Mouse (Mus musculus) adrenal gland, adult 8-10 months (tissue): ENCODE measurements around the gene Tmprss13. TPM values are rescaled to one million over a fixed set of nuclear protein-coding genes. Genes with fewer than 3 reads are reported as not detected.

ENCODE experiments used
- DNase-seq: peaks from one replicate; pipeline ENCODE4 v3.0.0; 2022
- total RNA-seq, 4 experiments: library from RNA; stranded (reverse); gene quantifications; 2 replicates each; pipeline ENCODE4 v1.2.4; 2022

Tmprss13 gene
- total RNA-seq, 4 experiments from 2014 or later: 0.18 to 0.87 (median 0.52) TPM

GRCm38 (mm10) chr9:45383883-45384282 is 65.0 kb downstream of the Tmprss13 start:
- DNase-seq: no peak

DNA sequence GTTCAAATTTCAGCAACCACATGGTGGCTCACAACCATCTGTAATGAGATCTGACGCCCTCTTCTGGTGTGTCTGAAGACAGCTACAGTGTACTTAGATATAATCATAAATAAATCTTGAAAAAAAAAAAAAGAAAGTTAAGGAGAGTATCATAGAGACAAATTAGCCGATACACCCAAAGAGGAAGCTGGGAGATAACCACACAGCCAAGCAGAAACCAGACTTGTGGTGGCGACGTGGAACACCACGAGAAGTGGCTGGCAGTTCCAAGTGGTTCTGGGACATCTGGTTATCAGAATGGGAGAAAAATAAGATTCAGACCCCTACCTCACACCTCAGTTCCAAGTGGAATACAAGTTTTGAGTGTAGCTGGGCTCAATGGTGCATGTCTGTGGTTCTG is 67.8 kb downstream of the Tmprss13 start:
- DNase-seq: no peak

GRCm38 (mm10) chr9:45388385-45388994 is 69.6 kb downstream of the Tmprss13 start:
- peak; percentile 71 for DNase-seq

- DNase-seq: no peak
Observed at GRCm38 (mm10) chr9:45389596-45389995, 70.7 kb downstream of the Tmprss13 start.

- DNase-seq: no peak
Observed at GRCm38 (mm10) chr9:45391299-45391698, 72.4 kb downstream of the Tmprss13 start.

DNA sequence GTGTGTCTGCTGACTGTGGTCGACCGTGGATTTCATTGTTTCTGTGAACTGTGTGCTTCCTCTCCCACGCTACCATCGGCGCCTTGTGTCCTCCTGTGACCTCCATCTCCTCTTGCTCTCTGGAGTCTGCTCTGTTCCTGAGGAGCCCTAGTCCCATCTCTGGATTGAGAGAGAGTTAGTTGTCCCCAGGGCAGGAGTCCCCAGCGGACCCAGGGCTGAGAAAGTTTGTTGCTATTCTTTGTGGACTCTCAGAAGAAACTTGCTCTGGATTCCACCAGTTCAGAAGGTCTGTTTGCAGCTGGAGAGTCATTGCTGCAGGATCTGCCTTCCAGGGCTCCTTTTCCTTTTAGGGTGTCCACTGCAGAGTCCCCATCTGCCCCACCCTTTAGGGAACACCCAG is 76.3 kb downstream of the Tmprss13 start:
- DNase-seq: no peak

DNA sequence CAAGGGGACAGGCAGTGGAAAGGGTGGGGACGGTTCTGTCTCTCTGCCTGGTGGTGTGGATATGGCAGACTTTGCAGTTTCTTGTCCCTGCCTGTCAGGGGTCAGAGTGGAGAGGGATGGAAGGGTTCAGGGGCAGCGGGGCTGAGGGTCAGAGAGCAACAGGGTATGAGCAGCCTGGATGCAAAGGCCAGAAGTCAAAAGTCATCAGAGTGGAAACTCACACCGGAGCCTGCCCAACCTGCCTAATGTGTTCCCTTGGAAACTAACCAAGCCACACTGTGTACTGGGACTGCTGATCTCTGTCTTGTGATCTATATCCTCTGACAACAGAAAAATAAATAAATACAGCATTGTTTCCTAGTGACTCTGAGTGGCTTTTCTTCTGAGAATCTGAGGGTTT is 76.9 kb downstream of the Tmprss13 start:
- DNase-seq: no peak

Other genes starting within 250 kb of the Tmprss13 start
- 1 to 10 TPM; 2.2 to 3.9 (median 2.9) TPM for gene Jaml, start 239.9 kb upstream of the Tmprss13 start, total RNA-seq
- 10 to 100 TPM in 3 of 4 experiments, 1 to 10 TPM in 1; 9.1 to 14.4 (median 13.9) TPM for gene Scn2b, start 201.3 kb upstream of the Tmprss13 start, total RNA-seq
- gene Scn4b, start 180.7 kb upstream of the Tmprss13 start, total RNA-seq: 1 to 10 TPM; 1.2 to 1.7 (median 1.5) TPM
- gene BC049352, start 137.1 kb upstream of the Tmprss13 start, total RNA-seq: under 1 TPM in 3 of 4 experiments, not detected in 1; 0.65 to 0.68 (median 0.67) TPM
- gene Tmprss4, start 115.0 kb upstream of the Tmprss13 start, total RNA-seq: not detected
- 1 to 10 TPM; 4.3 to 5.5 (median 5.3) TPM for gene Il10ra, start 50.0 kb upstream of the Tmprss13 start, total RNA-seq
- gene Fxyd6, start 51.1 kb downstream of the Tmprss13 start, total RNA-seq: 100 to 1,000 TPM; 307 to 396 (median 352) TPM
- gene Fxyd2, start 80.6 kb downstream of the Tmprss13 start, total RNA-seq: 10 to 100 TPM in 1 of 4 experiments, 1 to 10 TPM in 3; 4.9 to 10.4 (median 7.3) TPM
- 1 to 10 TPM; 1.7 to 3.7 (median 2.6) TPM for gene Dscaml1, start 107.5 kb downstream of the Tmprss13 start, total RNA-seq